Mouse (Mus musculus): ENCODE measurements at regions not wholly inside any gene's neighbourhood (a gene's known extent, or its start where the extent isn't known, plus 50 kb on each side); places are given as distances from the start of the nearest gene placed in this dataset.

DNA sequence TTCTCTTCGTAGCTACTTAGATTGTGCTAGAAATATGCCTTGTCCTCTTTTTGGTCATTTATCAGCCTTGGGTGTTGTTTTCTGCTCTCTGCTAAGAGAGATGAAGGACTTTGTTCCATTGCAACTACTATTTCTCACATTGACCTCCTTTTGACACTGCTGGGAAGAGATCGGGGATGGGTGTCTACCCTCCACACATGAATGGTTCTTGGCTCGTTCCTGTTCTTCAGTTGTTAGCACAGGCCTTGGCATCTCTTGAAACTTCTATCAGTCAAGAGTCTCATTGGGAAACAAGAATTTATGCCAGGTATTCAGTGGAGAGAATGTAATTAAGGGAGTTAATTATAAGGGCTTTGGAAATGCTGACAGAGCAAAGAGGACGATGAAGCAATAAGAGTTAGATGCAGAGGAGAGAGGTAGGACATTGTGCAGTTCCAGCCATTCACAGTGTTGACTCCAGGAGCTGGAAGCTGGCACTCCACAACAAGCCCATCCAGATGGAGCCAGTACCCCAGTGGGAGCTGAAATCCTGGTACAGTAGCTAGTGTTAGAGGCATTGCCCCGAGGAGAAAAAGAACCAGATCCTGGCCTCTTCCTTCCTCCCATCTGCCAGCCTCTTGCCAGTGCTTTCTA, 107.5 kb upstream of the Tab2 start:
- TF ChIP-seq POLR2A (IDR thresholded peaks at IDR 0.05; ENCODE audit: borderline replicate concordance, extremely low read depth, low read depth, low read length) (no peak), CTCF (IDR thresholded peaks at IDR 0.05; ENCODE audit: insufficient read depth, low read length) (no peak)
